Mouse (Mus musculus): Measurements from ENCODE around the gene Rab5b.

DNA sequence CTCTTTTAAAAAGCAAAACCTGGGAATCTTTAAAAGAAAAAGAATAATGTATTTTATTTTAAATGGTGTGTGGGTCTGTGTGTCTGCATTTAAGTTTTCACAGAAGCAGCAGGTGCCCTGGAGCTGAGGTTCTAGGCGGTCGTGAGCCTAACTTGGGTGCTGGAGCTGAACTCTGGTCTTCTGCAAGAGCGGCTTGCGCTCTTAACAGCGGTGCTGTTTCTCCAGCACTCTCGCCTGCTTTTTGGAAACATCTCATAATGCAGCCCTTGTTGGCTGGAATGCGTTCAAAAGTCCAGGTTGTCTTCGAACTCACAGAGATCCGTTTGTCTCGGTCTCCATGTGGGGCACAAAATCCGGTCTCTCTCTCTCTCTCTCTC is 9.2 kb upstream of the Rab5b start:
- TF ChIP-seq POLR2A (IDR thresholded peaks at IDR 0.05; ENCODE audit: low read depth, low read length) = no peak; the same call in 1 of the 2 replicates
- TF ChIP-seq CTCF (IDR thresholded peaks at IDR 0.05; ENCODE audit: extremely low read depth, insufficient read length, insufficient replicate concordance, low read depth, low read length) = no peak

Data from small intestine, adult 2 months (tissue).